Mouse (Mus musculus): ENCODE results near the gene Mpi. TPM values are rescaled to one million over a fixed set of nuclear protein-coding genes. Genes with fewer than 3 reads are reported as not detected.

Mpi gene
- total and polyA plus RNA-seq, 2 experiments = 8.9 to 14.5 TPM

DNA sequence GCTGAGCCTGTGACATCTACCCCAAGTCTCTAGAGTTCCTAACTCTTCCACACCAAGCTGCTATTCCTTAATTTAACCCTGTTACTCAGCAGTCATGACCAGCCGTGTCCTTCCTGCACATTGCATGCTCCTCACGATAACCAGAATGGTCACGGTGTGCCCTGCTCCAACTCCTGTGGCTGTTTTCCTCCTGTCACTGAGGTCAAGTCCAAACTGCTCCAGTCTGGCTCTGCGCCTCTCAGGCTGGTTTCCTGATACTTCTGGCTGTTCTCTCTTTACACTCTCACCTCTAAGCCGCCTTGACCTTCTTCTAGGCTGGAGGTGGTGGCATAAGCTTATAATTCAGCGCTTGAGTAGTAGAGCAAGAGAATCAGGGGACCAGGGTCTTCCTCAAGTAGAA, 15.9 kb upstream of the Mpi start:
- no peak for DNase-seq (ENCODE audit: extremely low read depth, low read depth, low spot score)
- Histone ChIP-seq H3K79me2 (ENCODE audit: control insufficient read depth, insufficient read depth, low read length) (peaks cover 24% of the 10 kb centered on the region; the same call in 1 of the 2 replicates), H3K27ac (replicated peaks; ENCODE audit: insufficient read depth, low read depth, low read length) (no peak overlapping the region), H3K9ac (ENCODE audit: low read depth, low read length) (no peak overlapping the region), H3K4me1 (ENCODE audit: control insufficient read depth, insufficient read depth, low read length) (peaks cover 5% of the 10 kb centered on the region), H3K27me3 (ENCODE audit: control insufficient read depth, insufficient read depth, low read length) (no peaks in the 10 kb centered on the region), H3K36me3 (ENCODE audit: control insufficient read depth, insufficient read depth, low read length) (peaks cover 7% of the 10 kb centered on the region), H3K4me3 (ENCODE audit: insufficient read depth, low read depth, low read length) (no peak overlapping the region)
- no peak for TF ChIP-seq CTCF (IDR thresholded peaks at IDR 0.05; ENCODE audit: low read depth, low read length)
- TF ChIP-seq POLR2A (IDR thresholded peaks at IDR 0.05; ENCODE audit: extremely low read depth, insufficient read depth, low read length) = no peak
- WGBS = 93% methylated on average over 6 of the region's 6 CpGs

DNA sequence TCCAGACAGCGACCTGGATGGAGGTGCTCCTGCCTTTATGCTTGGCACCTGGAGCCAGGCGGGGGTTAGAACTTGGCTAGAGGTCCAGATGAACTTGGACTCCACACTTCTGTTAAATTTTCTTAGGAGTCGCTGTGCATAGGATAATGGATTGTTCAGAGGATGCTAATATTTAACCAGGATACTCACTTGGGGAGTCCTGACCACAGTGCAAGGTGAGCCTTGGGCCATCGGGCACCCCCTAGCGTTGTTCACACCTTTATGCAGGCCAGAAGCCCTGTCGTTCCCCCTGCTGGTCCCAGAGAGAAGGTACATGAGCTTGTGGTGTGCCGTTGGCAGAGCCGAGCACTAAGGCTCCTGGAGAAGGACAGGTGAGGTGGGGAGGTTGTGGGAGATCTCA, 14.3 kb upstream of the Mpi start:
- DNase-seq (ENCODE audit: extremely low read depth, low read depth, low spot score) = peak; percentile 24
- Histone ChIP-seq H3K27ac (replicated peaks; ENCODE audit: insufficient read depth, low read depth, low read length) (no peak overlapping the region), H3K79me2 (ENCODE audit: control insufficient read depth, insufficient read depth, low read length) (peaks cover 30% of the 10 kb centered on the region; the same call in 1 of the 2 replicates), H3K4me3 (ENCODE audit: insufficient read depth, low read depth, low read length) (no peak overlapping the region), H3K27me3 (ENCODE audit: control insufficient read depth, insufficient read depth, low read length) (no peaks in the 10 kb centered on the region), H3K9ac (ENCODE audit: low read depth, low read length) (no peak overlapping the region), H3K4me1 (ENCODE audit: control insufficient read depth, insufficient read depth, low read length) (peaks cover 7% of the 10 kb centered on the region), H3K36me3 (ENCODE audit: control insufficient read depth, insufficient read depth, low read length) (peaks cover 7% of the 10 kb centered on the region)
- WGBS = 41% methylated on average over 8 of the region's 8 CpGs
- peak; percentile 57 for TF ChIP-seq CTCF (IDR thresholded peaks at IDR 0.05; ENCODE audit: low read depth, low read length)
- TF ChIP-seq POLR2A (IDR thresholded peaks at IDR 0.05; ENCODE audit: extremely low read depth, insufficient read depth, low read length) = no peak

DNA sequence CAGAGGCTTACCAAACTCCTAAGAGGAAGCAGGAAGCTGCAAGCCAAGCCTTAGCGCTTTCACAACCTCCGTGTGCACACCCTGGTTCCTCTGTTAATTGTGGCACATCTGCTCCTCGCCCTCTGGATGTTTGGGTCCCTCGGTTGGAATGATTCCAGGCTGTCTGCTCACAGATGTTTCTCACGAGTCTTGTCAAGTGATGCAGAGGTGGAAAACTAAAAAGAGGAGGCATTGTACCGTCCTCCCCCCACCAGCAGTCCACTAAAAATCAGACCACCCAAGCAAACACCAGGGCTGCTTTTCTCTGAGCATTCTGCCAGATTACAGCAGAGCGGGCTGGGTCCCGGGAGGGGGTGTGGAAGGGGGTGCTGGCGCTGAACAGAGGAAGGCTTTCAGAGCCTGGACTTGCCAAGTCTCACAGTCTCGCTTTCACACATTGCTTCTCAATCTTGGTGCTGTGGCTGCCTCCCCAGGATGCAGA, 13.2 kb upstream of the Mpi start:
- DNase-seq (ENCODE audit: extremely low read depth, low read depth, low spot score) = no peak
- Histone ChIP-seq H3K79me2 (ENCODE audit: control insufficient read depth, insufficient read depth, low read length) (peaks cover 35% of the 10 kb centered on the region; the same call in 1 of the 2 replicates), H3K36me3 (ENCODE audit: control insufficient read depth, insufficient read depth, low read length) (peaks cover 7% of the 10 kb centered on the region), H3K27ac (replicated peaks; ENCODE audit: insufficient read depth, low read depth, low read length) (no peak overlapping the region), H3K4me1 (ENCODE audit: control insufficient read depth, insufficient read depth, low read length) (peaks cover 11% of the 10 kb centered on the region), H3K9ac (ENCODE audit: low read depth, low read length) (no peak overlapping the region), H3K4me3 (ENCODE audit: insufficient read depth, low read depth, low read length) (no peak overlapping the region), H3K27me3 (ENCODE audit: control insufficient read depth, insufficient read depth, low read length) (no peaks in the 10 kb centered on the region)
- TF ChIP-seq CTCF (IDR thresholded peaks at IDR 0.05; ENCODE audit: low read depth, low read length) (no peak), POLR2A (IDR thresholded peaks at IDR 0.05; ENCODE audit: extremely low read depth, insufficient read depth, low read length) (no peak)
- WGBS = 68% methylated on average over 10 of the region's 10 CpGs

DNA sequence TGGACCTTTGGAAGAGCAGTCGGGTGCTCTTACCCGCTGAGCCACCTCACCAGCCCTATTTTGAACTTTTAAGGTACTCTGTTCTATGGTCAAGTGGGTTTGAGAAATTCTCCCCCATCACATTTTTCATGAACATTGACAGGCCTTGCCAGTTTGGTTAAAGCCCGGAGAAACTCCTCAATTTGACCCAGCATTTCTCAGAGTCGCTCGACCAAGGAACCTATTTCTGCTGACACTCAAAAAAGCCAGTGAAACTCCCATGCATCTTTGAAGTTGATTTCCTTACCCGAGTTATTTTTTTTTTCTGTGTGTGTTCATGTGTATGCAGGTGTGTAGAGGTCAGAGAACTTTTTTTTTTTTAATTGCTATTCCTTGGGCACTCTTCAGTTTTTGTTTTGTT, 12.0 kb upstream of the Mpi start:
- no peak overlapping the region for H3K27ac ChIP-seq (replicated peaks; ENCODE audit: insufficient read depth, low read depth, low read length)
- no peak overlapping the region for H3K9ac ChIP-seq (ENCODE audit: low read depth, low read length)
- H3K4me1 ChIP-seq (ENCODE audit: control insufficient read depth, insufficient read depth, low read length) = peaks cover 11% of the 10 kb centered on the region
- no peak for DNase-seq (ENCODE audit: extremely low read depth, low read depth, low spot score)
- H3K4me3 ChIP-seq (ENCODE audit: insufficient read depth, low read depth, low read length) = no peak overlapping the region
- WGBS = 76% methylated on average over 6 of the region's 6 CpGs
- no peak for TF ChIP-seq POLR2A (IDR thresholded peaks at IDR 0.05; ENCODE audit: extremely low read depth, insufficient read depth, low read length)
- no peak for TF ChIP-seq CTCF (IDR thresholded peaks at IDR 0.05; ENCODE audit: low read depth, low read length)
- no peaks in the 10 kb centered on the region for H3K27me3 ChIP-seq (ENCODE audit: control insufficient read depth, insufficient read depth, low read length)
- H3K79me2 ChIP-seq (ENCODE audit: control insufficient read depth, insufficient read depth, low read length) = peaks cover 33% of the 10 kb centered on the region; the same call in 1 of the 2 replicates
- H3K36me3 ChIP-seq (ENCODE audit: control insufficient read depth, insufficient read depth, low read length) = peaks cover 2% of the 10 kb centered on the region

DNA sequence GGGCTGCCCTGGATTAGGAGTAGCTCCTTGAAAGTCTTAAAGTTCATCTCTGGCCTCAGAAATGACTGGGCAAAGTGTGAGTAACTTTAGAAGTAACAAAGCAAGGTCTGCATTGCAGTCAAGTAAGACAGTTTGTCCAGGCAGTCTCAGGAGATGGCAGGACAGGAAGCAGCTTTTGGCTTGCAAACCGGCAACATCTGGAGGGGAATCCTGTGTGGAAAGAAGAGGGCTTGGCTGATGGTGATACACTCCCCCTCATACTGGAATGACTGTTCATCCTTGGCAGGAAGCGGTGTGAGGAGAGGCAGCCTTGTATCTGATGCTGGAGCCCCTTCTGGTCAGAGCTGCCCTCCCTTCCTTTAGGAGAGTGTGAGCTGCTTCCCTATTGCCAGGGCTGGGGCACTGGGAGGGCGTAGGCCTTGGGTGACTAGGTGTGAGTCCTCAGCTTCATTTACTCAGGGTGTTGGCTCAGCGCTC, 10.4 kb upstream of the Mpi start:
- Histone ChIP-seq H3K27me3 (ENCODE audit: control insufficient read depth, insufficient read depth, low read length) (no peaks in the 10 kb centered on the region), H3K27ac (replicated peaks; ENCODE audit: insufficient read depth, low read depth, low read length) (no peak overlapping the region), H3K9ac (ENCODE audit: low read depth, low read length) (no peak overlapping the region), H3K79me2 (ENCODE audit: control insufficient read depth, insufficient read depth, low read length) (peaks cover 28% of the 10 kb centered on the region; the same call in 1 of the 2 replicates), H3K36me3 (ENCODE audit: control insufficient read depth, insufficient read depth, low read length) (no peaks in the 10 kb centered on the region; the same call in 1 of the 2 replicates), H3K4me3 (ENCODE audit: insufficient read depth, low read depth, low read length) (no peak overlapping the region), H3K4me1 (ENCODE audit: control insufficient read depth, insufficient read depth, low read length) (peaks cover 11% of the 10 kb centered on the region)
- DNase-seq (ENCODE audit: extremely low read depth, low read depth, low spot score) = no peak
- 69% methylated on average over 4 of the region's 4 CpGs for WGBS
- TF ChIP-seq CTCF (IDR thresholded peaks at IDR 0.05; ENCODE audit: low read depth, low read length) (no peak), POLR2A (IDR thresholded peaks at IDR 0.05; ENCODE audit: extremely low read depth, insufficient read depth, low read length) (no peak)

DNA sequence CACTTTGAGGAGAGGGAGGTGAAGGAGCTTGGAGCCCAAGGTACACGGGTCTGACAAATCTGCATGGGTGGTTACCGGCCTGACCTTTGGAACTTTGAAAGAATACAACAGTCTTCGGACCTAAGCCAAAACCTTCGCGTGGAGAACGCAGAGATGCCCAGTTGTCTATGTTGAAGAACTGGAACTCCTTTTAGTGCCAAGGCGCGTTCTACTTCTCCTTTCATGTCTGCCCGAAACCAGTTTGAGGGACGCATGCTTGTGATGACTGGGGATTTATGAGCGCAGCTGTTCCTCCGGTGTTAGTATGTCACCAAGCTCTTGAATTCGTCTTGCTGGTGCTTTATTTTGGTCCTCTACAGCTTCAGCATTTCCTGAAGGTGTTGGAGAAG, 9.1 kb upstream of the Mpi start:
- no peak for DNase-seq (ENCODE audit: extremely low read depth, low read depth, low spot score)
- H3K9ac ChIP-seq (ENCODE audit: low read depth, low read length) = no peak overlapping the region
- no peaks in the 10 kb centered on the region for H3K27me3 ChIP-seq (ENCODE audit: control insufficient read depth, insufficient read depth, low read length)
- WGBS = 63% methylated on average over 13 of the region's 13 CpGs
- no peaks in the 10 kb centered on the region for H3K36me3 ChIP-seq (ENCODE audit: control insufficient read depth, insufficient read depth, low read length)
- peaks cover 11% of the 10 kb centered on the region for H3K4me1 ChIP-seq (ENCODE audit: control insufficient read depth, insufficient read depth, low read length)
- no peak overlapping the region for H3K27ac ChIP-seq (replicated peaks; ENCODE audit: insufficient read depth, low read depth, low read length)
- H3K4me3 ChIP-seq (ENCODE audit: insufficient read depth, low read depth, low read length) = no peak overlapping the region; the same call in 1 of the 2 replicates
- TF ChIP-seq POLR2A (IDR thresholded peaks at IDR 0.05; ENCODE audit: extremely low read depth, insufficient read depth, low read length) (no peak), CTCF (IDR thresholded peaks at IDR 0.05; ENCODE audit: low read depth, low read length) (no peak)
- H3K79me2 ChIP-seq (ENCODE audit: control insufficient read depth, insufficient read depth, low read length) = peaks cover 22% of the 10 kb centered on the region; the same call in 1 of the 2 replicates

Measured in liver, adult 2 months (tissue).